Mouse (Mus musculus) lung, postnatal 25 days (tissue): ENCODE results near the gene Prkcz.

Source experiments
- DNase-seq: peaks from one replicate; pipeline ENCODE4 v3.0.0; 2022; ENCODE audit warnings: low spot score

Prkcz gene

DNA sequence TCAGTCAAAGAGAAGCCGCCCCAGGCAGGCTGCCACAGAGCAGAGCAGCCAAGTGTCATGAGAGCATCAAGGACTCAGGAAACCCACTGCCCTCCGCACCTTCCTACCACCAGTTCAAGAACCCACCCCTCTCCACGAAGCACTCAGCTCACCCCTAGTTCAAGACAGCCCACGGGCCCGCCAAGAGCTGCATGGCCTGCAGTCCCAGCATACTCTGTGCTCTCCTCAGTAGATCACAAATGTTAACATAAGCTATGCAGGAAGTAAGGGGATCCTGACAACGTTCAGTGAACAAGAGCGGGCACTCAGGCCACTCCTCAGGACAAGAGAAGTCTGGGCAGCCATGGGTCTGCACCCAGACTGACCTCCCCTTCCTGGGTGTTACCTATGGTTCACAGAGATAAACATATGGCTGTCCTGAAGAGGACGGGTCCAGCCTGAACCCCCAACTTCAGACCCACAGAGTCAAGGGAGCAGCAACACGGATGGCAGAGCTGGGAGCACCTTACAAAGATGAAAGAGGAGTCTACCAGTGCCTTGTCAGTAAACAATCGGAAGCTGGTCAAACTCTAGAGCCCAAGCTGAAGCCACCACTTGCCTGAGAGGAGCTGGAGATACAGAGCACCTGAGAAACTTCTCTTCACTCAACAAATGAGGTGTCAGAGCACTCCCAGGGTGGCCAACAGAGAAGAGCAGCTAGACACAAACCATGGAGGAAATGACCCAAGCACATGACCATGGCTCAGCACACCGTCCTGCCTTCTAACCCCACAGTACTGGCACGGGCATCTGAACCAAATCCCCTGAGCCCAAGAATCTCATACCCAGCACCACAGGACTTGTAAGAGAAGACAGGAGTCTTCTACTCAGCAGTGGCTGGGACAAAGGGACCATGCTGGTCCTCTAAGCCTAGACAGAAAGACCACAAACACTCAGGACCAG lies 141.6 kb downstream of the Prkcz start:
- no peak for DNase-seq

DNA sequence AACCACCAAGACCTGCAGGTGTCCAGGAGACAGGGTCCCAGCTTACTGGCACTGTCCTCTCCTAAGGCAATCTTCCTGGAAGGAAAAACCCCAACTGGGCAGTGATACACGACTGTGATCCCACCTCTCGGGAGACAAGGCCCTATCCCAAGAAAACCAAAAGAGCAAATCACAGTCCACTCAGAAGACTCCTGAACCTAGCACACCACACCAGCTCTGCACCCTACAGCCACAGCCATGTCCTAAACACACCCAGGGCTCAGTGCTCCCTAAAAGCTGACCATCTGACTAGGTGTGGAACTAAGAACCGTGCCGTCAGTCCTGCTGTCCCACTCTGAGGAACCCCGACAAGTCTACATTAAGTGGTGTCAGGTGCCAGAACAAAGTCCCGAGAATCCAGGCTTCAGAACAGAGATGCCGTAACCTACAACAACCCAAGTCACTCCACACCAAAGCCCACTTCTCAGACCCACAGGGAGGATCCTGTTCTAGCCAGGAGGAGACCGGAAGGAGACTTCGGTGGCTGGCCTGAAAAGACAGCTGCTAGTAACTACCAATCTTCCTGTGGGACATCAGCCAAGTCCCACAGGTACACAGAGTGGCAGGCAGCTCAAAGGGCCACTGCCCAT lies 142.9 kb downstream of the Prkcz start:
- no peak for DNase-seq

DNA sequence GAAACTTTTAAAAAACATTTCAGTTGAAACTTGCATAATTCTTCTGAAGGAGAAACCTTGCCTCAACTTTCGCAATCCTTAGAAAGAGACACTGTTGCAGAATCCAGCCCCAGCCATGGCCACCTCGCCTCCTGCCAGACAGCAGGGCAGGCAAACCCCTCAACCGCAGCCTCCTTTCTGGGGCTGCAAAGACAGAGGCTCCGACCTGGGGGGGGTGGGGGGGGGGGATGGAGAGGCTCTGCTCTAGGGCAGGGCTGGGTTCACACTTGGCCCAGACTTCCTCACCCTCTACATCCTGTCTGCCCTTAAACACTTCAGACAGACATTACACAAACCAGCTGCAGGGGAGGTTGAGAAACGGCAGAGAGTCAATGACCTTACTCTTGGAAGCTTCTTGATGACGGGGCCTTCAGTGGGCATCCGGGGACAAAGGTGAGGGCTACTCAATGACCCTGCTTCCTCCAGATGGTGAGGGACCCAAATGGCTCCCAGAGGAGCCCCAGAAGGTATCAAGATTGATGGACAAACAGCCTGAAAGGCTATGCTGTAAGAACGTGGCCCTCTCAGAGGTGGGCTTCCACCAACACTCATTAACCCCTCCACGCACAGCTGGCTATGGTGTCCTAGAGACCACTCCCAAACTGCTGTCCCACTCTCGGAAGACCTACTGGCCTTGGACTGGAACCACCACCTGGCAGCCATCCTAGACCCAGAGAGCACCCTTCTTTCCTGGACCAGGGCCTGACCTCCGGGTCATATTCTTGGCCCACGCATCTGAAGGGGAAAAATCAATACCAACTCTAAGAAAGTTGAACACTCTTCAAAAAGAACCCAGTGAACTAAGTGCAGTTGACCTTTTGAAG lies 143.7 kb downstream of the Prkcz start:
- peak; percentile 76 for DNase-seq

DNA sequence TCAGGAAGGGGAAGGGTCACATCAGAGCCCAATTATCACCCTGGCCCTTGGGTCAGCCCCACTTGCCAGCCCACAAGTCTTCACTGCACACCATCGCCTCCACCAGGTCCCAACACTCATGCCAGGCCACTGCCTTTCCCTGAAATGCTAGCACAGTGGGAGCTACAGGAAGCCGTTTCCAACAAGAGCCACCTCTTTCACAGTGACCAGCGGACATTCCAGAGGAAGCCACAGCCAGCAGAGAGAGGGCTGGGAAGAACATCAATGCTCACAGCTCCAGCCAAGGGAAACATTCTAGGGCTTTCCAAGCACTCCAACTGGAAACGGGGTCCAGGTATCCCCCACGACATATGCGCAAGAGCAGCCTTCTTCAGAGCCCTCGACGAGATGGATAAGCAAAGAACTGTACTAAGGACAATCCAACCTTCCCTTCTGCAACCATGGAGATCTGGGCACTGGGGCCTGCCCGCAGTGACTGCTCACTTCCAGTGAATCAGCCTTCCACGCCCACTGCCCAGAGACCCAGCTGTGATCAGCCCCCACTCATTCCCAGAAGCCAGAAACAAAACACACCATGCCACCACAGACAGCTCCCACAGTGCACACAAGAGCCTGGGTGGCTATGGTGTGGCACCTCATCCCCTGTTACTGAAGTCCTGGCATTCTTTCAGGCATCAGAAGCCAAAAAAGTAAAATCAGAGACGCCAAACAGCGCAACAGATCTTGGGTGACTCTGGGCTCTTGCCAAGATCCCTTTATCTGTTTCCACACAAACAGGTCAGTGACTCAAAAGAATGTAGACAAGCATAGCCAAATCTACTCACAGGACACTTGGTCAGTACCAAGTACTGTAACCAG lies 145.2 kb downstream of the Prkcz start:
- peak; percentile 55 for DNase-seq

DNA sequence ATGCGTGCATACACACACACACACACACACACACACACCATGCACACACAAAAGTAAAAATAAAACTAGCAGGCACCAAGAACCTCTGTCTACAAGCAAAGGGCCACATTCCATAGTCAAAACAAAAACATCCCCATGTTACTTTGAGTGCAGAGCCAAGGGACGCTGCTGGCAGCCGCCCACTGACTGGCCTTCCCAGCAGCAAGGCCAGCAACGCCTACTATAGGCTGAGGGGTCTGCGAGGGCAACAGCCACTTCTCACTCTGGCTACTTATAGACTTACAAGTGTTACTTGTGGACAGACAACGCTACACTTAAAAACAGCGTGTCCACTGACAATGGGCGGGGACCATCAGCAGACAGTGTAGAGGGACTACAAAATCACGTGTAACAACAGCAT lies 146.0 kb downstream of the Prkcz start:
- DNase-seq = no peak

DNA sequence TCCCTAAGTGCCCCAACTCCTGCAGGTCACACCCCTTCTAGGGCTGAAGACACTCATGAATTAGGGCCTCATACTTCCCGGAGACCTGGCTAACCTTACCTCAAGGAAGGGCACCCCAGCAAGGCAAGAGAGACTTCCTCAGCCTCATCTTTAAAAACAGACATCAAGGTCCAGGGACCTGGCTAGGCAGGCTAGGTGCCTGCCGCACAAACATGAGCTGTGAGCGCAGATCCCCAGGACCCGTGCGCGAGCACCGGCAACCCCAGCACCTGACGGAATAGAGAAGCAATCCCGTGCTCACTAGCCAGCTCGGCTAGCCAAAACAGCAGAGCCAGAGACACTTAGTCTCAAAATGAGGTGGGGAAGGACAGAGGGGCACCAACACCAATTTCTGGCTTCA lies 146.4 kb downstream of the Prkcz start:
- no peak for DNase-seq

DNA sequence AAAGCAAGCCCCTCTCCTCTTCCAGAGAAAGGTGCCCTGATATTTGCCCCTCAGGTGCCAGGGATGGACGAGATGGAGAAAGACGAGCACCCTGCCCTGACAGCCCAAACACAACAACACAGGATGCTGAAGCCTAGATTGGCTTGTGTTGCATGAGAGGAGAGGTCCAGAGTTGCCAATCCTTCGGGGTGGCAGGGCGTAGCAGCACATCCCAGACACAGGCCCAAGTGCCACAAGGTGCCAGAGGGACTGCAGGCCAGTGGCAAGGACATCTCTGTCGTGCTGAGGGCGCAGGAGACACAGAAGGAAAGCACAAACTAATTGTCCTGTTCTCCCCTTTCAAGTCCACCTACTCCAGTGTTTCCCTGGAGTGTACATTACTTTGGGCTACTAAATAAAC lies 147.0 kb downstream of the Prkcz start:
- DNase-seq = no peak

DNA sequence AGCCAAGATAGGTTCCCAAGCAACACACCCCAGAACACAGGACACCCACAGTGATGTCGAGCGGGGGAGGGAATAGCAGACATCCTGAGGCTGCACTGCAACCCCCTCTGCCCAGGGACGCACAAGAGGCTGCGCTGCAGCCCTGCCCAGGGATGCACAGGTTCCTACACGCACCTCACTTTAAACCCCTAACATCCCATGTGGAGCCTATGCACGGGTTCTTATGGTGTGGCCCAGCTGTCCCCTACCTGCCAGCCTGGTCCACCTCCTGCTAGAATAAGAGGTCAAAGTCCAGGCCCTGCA lies 147.5 kb downstream of the Prkcz start:
- no peak for DNase-seq

DNA sequence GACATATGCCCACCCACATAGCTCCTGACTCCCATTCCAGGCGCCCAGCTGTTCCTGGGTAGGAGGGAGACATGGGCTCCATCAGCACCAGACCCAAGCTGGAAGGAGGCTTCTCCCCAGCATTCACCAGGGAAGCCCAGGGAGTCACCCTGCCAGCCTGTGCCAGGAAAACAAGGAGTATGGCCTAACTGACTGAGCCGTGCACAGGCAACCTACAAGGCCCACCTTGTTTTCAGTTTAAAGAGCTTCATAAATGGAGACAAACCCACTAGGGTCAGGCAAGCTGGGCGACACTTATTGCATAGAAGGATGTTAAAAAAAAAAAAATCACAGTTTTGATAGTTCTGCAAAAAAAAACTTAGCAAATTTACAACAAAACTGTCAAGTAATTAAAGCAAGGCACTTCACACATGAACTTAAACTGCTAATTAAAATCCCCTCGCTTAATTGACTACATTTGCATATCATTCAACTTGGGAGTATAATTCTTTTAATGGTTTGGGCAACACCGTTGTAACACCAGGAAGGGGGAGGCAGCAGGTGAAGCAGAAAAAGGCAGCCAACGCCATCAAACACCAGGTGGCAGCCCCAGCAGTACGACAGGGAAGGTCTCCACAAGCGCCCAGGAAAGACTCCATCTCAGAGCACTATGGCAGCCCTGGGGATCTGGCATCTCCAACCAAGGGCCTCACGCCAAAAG lies 148.0 kb downstream of the Prkcz start:
- DNase-seq = no peak
